Mouse (Mus musculus) liver, embryonic 14.5 days (tissue): ENCODE data around the gene Pirt. TPM values are rescaled to one million over a fixed set of nuclear protein-coding genes. Genes with fewer than 3 reads are reported as not detected.

Experiments
- ATAC-seq: fragments of 200-750 bp; cut with Nextera tagmentation; 2 replicates; pipeline ENCODE4 v1.8.0; 2017; ENCODE audit warnings: moderate number of reproducible peaks, mild to moderate bottlenecking, moderate library complexity; ENCODE audit not compliant: insufficient read depth
- DNase-seq, 3 experiments: peaks; one replicate each; pipeline ENCODE4 v3.0.0-alpha.2; 2012 to 2013; ENCODE audit warnings: low read depth in 3 of 3, low spot score in 3 of 3
- H3K27ac ChIP-seq: fragments of 300-500 bp; sonication (generic); 2 replicates; pipeline ENCODE4 v1.5.1; 2014; ENCODE audit warnings: moderate library complexity, mild to moderate bottlenecking, control low read depth, inconsistent platforms
- H3K27me3 ChIP-seq: fragments of 300-500 bp; sonication (generic); 2 replicates; pipeline ENCODE4 v1.6.1; 2014; ENCODE audit warnings: mild to moderate bottlenecking, low read length, moderate library complexity; ENCODE audit not compliant: control insufficient read depth, insufficient read depth
- H3K36me3 ChIP-seq: fragments of 300-500 bp; sonication (generic); replicated peaks from 2 replicates; pipeline ENCODE4 v1.6.1; 2014; ENCODE audit warnings: low read depth; ENCODE audit not compliant: control insufficient read depth, insufficient read depth
- H3K4me1 ChIP-seq, 2 experiments: fragments of 200-500 bp in 1 of 2; fragments of 300-500 bp in 1 of 2; sonication (generic) in 1 of 2; replicated peaks; 2 replicates each; pipeline ENCODE4 v1.6.1; 2012 to 2014; ENCODE audit warnings: antibody characterized with exemption in 1 of 2, inconsistent platforms in 1 of 2, low read length in 1 of 2; ENCODE audit not compliant: control insufficient read depth in 2 of 2, insufficient read depth in 2 of 2
- H3K4me2 ChIP-seq: fragments of 300-500 bp; sonication (generic); 2 replicates; pipeline ENCODE4 v1.6.1; 2014; ENCODE audit warnings: low read depth, mild to moderate bottlenecking, control low read depth, moderate library complexity
- H3K4me3 ChIP-seq, 2 experiments: fragments of 200-500 bp in 1 of 2; fragments of 300-500 bp in 1 of 2; sonication (generic) in 1 of 2; 2 replicates each; pipeline ENCODE4 v1.5.1; 2012 to 2014; ENCODE audit warnings: low read depth in 2 of 2, low read length in 2 of 2, mild to moderate bottlenecking in 2 of 2, control low read depth in 1 of 2, inconsistent platforms in 1 of 2, moderate library complexity in 1 of 2; ENCODE audit not compliant: insufficient read depth in 1 of 2
- H3K9ac ChIP-seq: fragments of 300-500 bp; sonication (generic); replicated peaks from 2 replicates; pipeline ENCODE4 v1.6.1; 2014; ENCODE audit warnings: mild to moderate bottlenecking, control low read depth, moderate library complexity
- H3K9me3 ChIP-seq: fragments of 300-500 bp; sonication (generic); 2 replicates; pipeline ENCODE4 v1.6.1; 2016; ENCODE audit warnings: low read length, mixed read lengths; ENCODE audit not compliant: control insufficient read depth
- CTCF ChIP-seq: IDR thresholded peaks from 2 replicates; pipeline ENCODE4 v1.5.1; 2016; ENCODE audit warnings: antibody characterized with exemption, low read depth, control low read depth
- EP300 ChIP-seq: IDR thresholded peaks from 2 replicates; pipeline ENCODE4 v1.6.1; 2016; ENCODE audit warnings: antibody characterized with exemption, low read depth
- WGBS: fragments of 180-500 bp; shearing (Covaris S2); extraction: QIAGEN DNeasy Blood & Tissue Kit; methylation state at CpG from one replicate; pipeline ENCODE4 v1.1.7; 2014; ENCODE audit not compliant: insufficient replicate concordance; 5-methylcytosine and 5-hydroxymethylcytosine counted together
- polyA plus RNA-seq, 2 experiments: library from polyadenylated mRNA; depleted of rRNA in 1 of 2; stranded (reverse) in 1 of 2; unstranded in 1 of 2; fragments of >200 nt; fragmentation: Nextera tagmentation in 1 of 2; extraction: Ambion mirVana in 1 of 2; gene quantifications; 2 replicates each; pipeline versions ENCODE4 v1.2.1 to v1.2.3; 2012 to 2014

Pirt gene
- polyA plus RNA-seq, 2 experiments: not detected

- Histone ChIP-seq H3K9ac (no peak overlapping the region; the same call in 1 of the 2 replicates), H3K4me2 (peak overlapping the region; percentile 49), H3K4me3 (no peak overlapping the region), H3K27me3 (no peaks in the 10 kb centered on the region; the same call in none of the 2 replicates), H3K9me3 (no peaks in the 10 kb centered on the region), H3K27ac (peak overlapping the region; percentile 39; the same call in 1 of the 2 replicates), H3K36me3 (no peaks in the 10 kb centered on the region), H3K4me1 (peaks cover 14 to 24% of the 10 kb centered on the region in 2 experiments)
- ATAC-seq (peak; percentile 93), DNase-seq (peak; percentile 28 to 58 (median 31))
- TF ChIP-seq EP300 (peak; percentile 80), CTCF (no peak)
- WGBS: 24% methylated on average over 17 of the region's 17 CpGs
These were observed 1.0 kb downstream of the Pirt start for GRCm38 (mm10) chr11:66912531-66913458.

GRCm38 (mm10) chr11:66914249-66914648, 2.5 kb downstream of the Pirt start:
- DNase-seq (peak in 1 of 3 experiments; percentile 29), ATAC-seq (no peak)
- H3K27ac ChIP-seq: no peak overlapping the region
- H3K4me3 ChIP-seq: no peak overlapping the region
- no peaks in the 10 kb centered on the region for H3K9me3 ChIP-seq
- no peak overlapping the region for H3K4me2 ChIP-seq
- H3K9ac ChIP-seq: no peak overlapping the region
- no peaks in the 10 kb centered on the region for H3K36me3 ChIP-seq
- WGBS: 26% methylated on average over 3 of the region's 3 CpGs
- TF ChIP-seq EP300: no peak
- peak; percentile 58 for TF ChIP-seq CTCF
- H3K27me3 ChIP-seq: no peaks in the 10 kb centered on the region; the same call in none of the 2 replicates
- H3K4me1 ChIP-seq: peaks cover 14 to 24% of the 10 kb centered on the region in 2 experiments

- H3K9me3 ChIP-seq: no peaks in the 10 kb centered on the region
- H3K27ac ChIP-seq: no peak overlapping the region
- H3K4me2 ChIP-seq: no peak overlapping the region
- 40% methylated on average over 2 of the region's 2 CpGs for WGBS
- ATAC-seq (no peak), DNase-seq (no peak)
- H3K27me3 ChIP-seq: no peaks in the 10 kb centered on the region
- no peak overlapping the region for H3K9ac ChIP-seq
- no peak overlapping the region for H3K4me3 ChIP-seq
- no peaks in the 10 kb centered on the region for H3K4me1 ChIP-seq
- TF ChIP-seq EP300 (no peak), CTCF (no peak)
- no peaks in the 10 kb centered on the region for H3K36me3 ChIP-seq
These were observed 8.2 kb downstream of the Pirt start for GRCm38 (mm10) chr11:66920012-66920411.

- Histone ChIP-seq H3K27me3 (no peaks in the 10 kb centered on the region), H3K4me1 (no peaks in the 10 kb centered on the region), H3K27ac (no peak overlapping the region), H3K4me3 (no peak overlapping the region), H3K36me3 (no peaks in the 10 kb centered on the region), H3K9ac (no peak overlapping the region), H3K9me3 (no peaks in the 10 kb centered on the region), H3K4me2 (no peak overlapping the region)
- WGBS: 53% methylated on average over 11 of the region's 11 CpGs
- TF ChIP-seq EP300 (no peak), CTCF (no peak)
- DNase-seq: no peak
- no peak for ATAC-seq
These were observed 12.5 kb downstream of the Pirt start for GRCm38 (mm10) chr11:66924095-66924823.

GRCm38 (mm10) chr11:66928311-66928710, 16.5 kb downstream of the Pirt start:
- 63% methylated on average over 3 of the region's 3 CpGs for WGBS

More at GRCm38 (mm10) chr11:66928311-66928710, 16.5 kb downstream of the Pirt start:
- no peak overlapping the region for H3K9ac ChIP-seq
- no peak for ATAC-seq
- H3K4me3 ChIP-seq: no peak overlapping the region
- no peak overlapping the region for H3K4me2 ChIP-seq
- no peak for DNase-seq
- H3K9me3 ChIP-seq: no peaks in the 10 kb centered on the region
- no peaks in the 10 kb centered on the region for H3K4me1 ChIP-seq
- no peaks in the 10 kb centered on the region for H3K27me3 ChIP-seq
- no peak overlapping the region for H3K27ac ChIP-seq
- no peak for TF ChIP-seq EP300
- no peak for TF ChIP-seq CTCF
- no peaks in the 10 kb centered on the region for H3K36me3 ChIP-seq
